Mouse (Mus musculus) liver, embryonic 12.5 days (tissue): Measurements from ENCODE around the gene Ap1g2. TPM values are rescaled to one million over a fixed set of nuclear protein-coding genes. Genes with fewer than 3 reads are reported as not detected.

Experiments used
- ATAC-seq: fragments of 200-750 bp; cut with Nextera tagmentation; 2 replicates; pipeline ENCODE4 v1.8.0; 2017; ENCODE audit warnings: moderate number of reproducible peaks, mild to moderate bottlenecking, moderate library complexity
- H3K27ac ChIP-seq: fragments of 300-500 bp; sonication (generic); 2 replicates; pipeline ENCODE4 v1.5.1; 2016; ENCODE audit warnings: mild to moderate bottlenecking
- H3K27me3 ChIP-seq: fragments of 300-500 bp; sonication (generic); replicated peaks from 2 replicates; pipeline ENCODE4 v1.6.1; 2016; ENCODE audit warnings: mild to moderate bottlenecking, moderate library complexity
- H3K36me3 ChIP-seq: fragments of 300-500 bp; sonication (generic); 2 replicates; pipeline ENCODE4 v1.6.1; 2016; ENCODE audit warnings: mild to moderate bottlenecking, moderate library complexity
- H3K4me1 ChIP-seq: fragments of 300-500 bp; sonication (generic); 2 replicates; pipeline ENCODE4 v1.6.1; 2016
- H3K4me2 ChIP-seq: fragments of 300-500 bp; sonication (generic); 2 replicates; pipeline ENCODE4 v1.6.1; 2016; ENCODE audit warnings: mild to moderate bottlenecking, moderate library complexity
- H3K4me3 ChIP-seq: fragments of 300-500 bp; sonication (generic); 2 replicates; pipeline ENCODE4 v1.5.1; 2016; ENCODE audit warnings: mild to moderate bottlenecking, moderate library complexity
- H3K9ac ChIP-seq: fragments of 300-500 bp; sonication (generic); 2 replicates; pipeline ENCODE4 v1.6.1; 2016; ENCODE audit warnings: mild to moderate bottlenecking, moderate library complexity
- H3K9me3 ChIP-seq: fragments of 300-500 bp; sonication (generic); replicated peaks from 2 replicates; pipeline ENCODE4 v1.6.1; 2016; ENCODE audit warnings: mild to moderate bottlenecking, moderate library complexity
- WGBS: fragments of 180-500 bp; shearing (Covaris S2); methylation state at CpG from one replicate; pipeline ENCODE4 v1.1.7; 2016; ENCODE audit not compliant: insufficient replicate concordance; 5-methylcytosine and 5-hydroxymethylcytosine counted together
- polyA plus RNA-seq: library from polyadenylated mRNA; unstranded; fragments of >200 nt; fragmentation: Nextera tagmentation; extraction: Ambion mirVana; gene quantifications from 2 replicates; pipeline ENCODE4 v1.2.1, GENCODE M21; 2016

Gene Ap1g2
- polyA plus RNA-seq, 1 experiment from 2014 or later, result 34.0 TPM

DNA sequence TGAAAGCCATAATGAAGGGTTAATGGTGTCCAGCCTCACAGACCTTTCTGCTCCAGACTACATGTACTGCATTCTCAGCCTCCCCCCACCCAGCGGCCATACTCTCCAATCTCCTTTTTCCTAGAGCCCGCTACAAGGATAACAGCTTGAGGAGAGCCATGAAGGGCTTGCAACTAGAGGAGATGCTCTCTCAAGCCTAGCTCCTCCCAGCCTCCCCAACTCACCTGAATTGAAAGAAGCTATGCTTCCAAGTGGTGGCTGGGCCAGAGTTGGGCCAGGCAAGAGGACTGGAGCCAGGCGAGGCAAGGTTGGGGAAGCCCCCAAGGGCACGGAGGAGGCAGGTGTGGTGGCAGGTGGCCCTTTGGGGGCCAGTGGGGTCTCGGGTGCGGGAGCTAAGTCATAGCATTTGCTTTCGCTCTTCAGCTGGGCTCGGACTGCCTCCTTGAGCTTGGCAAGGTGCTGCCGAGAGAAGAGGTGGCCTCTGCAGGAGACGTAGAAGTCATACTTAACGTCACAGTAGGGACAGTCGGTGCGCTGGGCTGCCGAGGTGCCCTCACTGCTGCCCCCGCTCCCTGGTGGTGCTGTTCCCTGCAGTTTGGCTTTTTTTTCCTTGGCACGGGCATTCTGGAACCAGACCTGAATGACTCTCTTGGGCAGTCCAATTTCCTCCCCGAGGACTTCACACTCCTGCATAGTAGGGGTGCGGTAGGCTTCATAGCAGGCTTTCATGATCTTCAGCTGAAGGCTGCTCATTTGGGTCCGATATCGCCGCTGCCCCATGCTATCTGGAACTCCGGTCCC is 42.6 kb downstream of the Ap1g2 start:
- WGBS, result 72% methylated on average over 22 of the region's 22 CpGs
- Histone ChIP-seq H3K36me3 (peaks cover 12% of the 10 kb centered on the region), H3K27ac (peak overlapping the region; percentile 92), H3K4me3 (peak overlapping the region; percentile 72), H3K9ac (peak overlapping the region; percentile 90), H3K27me3 (peaks cover 28% of the 10 kb centered on the region), H3K4me1 (peaks cover 71% of the 10 kb centered on the region), H3K9me3 (no peaks in the 10 kb centered on the region), H3K4me2 (peak overlapping the region; percentile 89)
- ATAC-seq, result no peak

DNA sequence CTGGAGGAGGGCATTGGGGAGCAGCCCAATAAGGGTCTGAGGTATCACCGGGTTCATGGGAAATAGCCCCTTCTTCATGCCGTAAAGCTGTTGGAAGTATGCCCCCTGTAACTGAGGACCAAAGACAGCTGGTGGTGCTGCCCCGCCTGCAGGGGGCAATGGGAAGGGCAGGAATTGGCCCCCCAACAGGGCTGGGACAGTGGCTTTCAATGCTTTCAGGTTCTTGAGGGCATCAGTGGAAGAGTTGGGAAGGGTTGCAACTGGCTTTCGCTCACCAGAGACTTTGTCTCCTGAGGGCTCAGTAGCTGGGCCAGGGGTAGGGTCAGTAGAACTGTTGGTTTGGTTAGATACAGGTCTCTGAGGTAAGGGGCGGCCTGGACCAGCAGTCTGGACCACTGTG is 43.3 kb downstream of the Ap1g2 start:
- peak overlapping the region; percentile 92 for H3K27ac ChIP-seq
- peak; percentile 21; the same call in 1 of the 2 replicates for ATAC-seq

DNA sequence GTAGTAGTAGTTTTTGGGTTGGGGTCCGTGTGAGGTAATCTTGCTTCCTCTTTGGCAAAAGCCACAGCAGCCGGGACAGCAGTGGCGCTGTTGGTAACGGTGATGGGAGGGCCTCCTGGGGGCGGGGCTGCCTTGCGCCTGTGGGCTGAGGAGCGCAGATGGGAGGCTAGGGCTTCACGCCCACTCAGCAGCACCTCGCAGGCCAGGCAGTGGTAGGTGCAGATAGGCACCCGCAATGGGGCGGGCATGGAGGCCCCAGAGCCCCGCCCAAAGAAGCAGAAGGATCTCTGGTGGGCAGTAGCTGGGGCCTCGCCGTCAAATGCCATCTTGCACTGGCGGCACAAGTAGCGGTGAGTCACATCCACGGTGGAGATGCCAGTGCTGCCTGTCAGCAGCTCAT is 43.8 kb downstream of the Ap1g2 start:
- Histone ChIP-seq H3K27ac (peak overlapping the region; percentile 92), H3K27me3 (peaks cover 28% of the 10 kb centered on the region), H3K4me1 (peaks cover 83% of the 10 kb centered on the region), H3K9me3 (no peaks in the 10 kb centered on the region), H3K4me3 (peak overlapping the region; percentile 72), H3K4me2 (peak overlapping the region; percentile 89), H3K9ac (peak overlapping the region; percentile 90), H3K36me3 (peaks cover 8% of the 10 kb centered on the region)
- WGBS, result 6% methylated on average over 17 of the region's 17 CpGs
- ATAC-seq, result peak; percentile 99

More for the DNA sequence above, 43.3 kb downstream of the Ap1g2 start:
- WGBS, result 56% methylated on average over 5 of the region's 5 CpGs
- Histone ChIP-seq H3K27me3 (peaks cover 28% of the 10 kb centered on the region), H3K4me3 (peak overlapping the region; percentile 72), H3K4me1 (peaks cover 78% of the 10 kb centered on the region), H3K36me3 (peaks cover 11% of the 10 kb centered on the region), H3K9me3 (no peaks in the 10 kb centered on the region), H3K4me2 (peak overlapping the region; percentile 89), H3K9ac (peak overlapping the region; percentile 90)

DNA sequence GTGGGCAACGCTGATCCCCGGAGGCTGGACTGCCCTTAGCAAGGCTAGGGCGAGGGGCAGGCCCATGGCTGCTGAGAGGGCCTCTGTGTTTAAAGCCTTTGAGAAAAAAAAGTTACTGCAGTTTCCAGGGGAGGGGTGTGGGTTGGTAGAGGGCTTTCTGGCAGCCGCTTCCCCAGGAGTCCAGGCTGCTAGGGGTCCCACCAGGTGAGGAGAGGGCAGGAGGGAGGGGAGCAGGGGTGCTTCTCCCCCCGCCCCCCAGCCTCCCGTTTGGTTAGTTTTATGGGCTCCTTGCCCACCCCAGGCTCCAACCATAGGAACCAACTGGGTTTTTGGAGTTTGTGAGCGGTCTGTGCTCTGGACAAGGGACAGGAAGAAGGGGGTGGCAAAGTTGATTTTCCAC is 44.5 kb downstream of the Ap1g2 start:
- no peak for ATAC-seq
- H3K4me2 ChIP-seq, result peak overlapping the region; percentile 89
- H3K27me3 ChIP-seq, result peaks cover 28% of the 10 kb centered on the region
- H3K4me3 ChIP-seq, result no peak overlapping the region
- peak overlapping the region; percentile 92 for H3K27ac ChIP-seq
- peak overlapping the region; percentile 90 for H3K9ac ChIP-seq
- peaks cover 84% of the 10 kb centered on the region for H3K4me1 ChIP-seq
- 53% methylated on average over 7 of the region's 7 CpGs for WGBS
- peaks cover 8% of the 10 kb centered on the region for H3K36me3 ChIP-seq
- H3K9me3 ChIP-seq, result no peaks in the 10 kb centered on the region

DNA sequence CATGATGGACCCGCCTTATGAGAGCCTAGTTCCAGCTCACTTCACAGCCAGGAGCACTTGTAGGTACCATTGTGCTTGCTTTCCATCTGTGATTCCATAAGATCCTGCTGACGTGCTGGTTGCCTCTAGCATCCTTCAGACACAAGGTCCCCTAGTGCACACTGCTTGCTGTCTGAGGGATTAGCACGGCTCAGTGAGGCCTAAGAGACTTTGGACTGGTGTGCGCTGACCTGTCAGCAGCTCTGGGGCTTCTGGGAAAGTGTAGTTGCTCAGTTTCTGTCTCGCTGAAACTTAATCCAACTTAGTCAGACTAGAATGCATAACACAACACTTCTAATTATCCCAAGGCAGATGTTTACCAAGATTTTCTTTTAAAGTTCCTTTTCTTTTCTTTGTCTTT is 46.5 kb downstream of the Ap1g2 start:
- H3K4me2 ChIP-seq, result no peak overlapping the region
- peak overlapping the region; percentile 84 for H3K27ac ChIP-seq
- no peaks in the 10 kb centered on the region for H3K36me3 ChIP-seq
- peaks cover 85% of the 10 kb centered on the region for H3K4me1 ChIP-seq
- no peak overlapping the region for H3K9ac ChIP-seq
- peaks cover 14% of the 10 kb centered on the region for H3K27me3 ChIP-seq
- no peaks in the 10 kb centered on the region for H3K9me3 ChIP-seq
- ATAC-seq, result no peak
- no peak overlapping the region for H3K4me3 ChIP-seq
- whole genome bisulfite sequencing, result 80% methylated on average over 5 of the region's 5 CpGs

DNA sequence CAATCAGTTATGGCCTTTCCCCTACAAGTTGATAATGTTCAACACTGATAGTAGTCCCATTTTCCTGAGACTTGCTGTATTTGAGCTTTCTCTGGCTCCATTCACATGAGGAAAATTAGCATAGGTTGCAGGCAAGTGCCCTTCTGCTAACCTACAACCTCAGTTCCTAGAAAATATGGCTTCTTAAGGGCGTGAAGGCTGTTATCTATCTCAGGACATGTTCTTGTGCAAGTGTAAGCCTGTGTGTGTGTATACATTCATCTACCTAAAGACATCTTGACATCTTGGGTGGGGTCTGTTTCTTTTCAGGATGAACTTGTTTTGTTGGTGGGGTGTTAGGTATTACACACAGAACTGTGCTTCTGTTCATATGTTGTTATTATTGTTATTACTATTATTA is 47.4 kb downstream of the Ap1g2 start:
- Histone ChIP-seq H3K9ac (no peak overlapping the region), H3K27ac (peak overlapping the region; percentile 84), H3K4me1 (peaks cover 75% of the 10 kb centered on the region), H3K9me3 (no peaks in the 10 kb centered on the region), H3K4me3 (no peak overlapping the region), H3K27me3 (peaks cover 10% of the 10 kb centered on the region), H3K36me3 (no peaks in the 10 kb centered on the region), H3K4me2 (peak overlapping the region; percentile 24)
- peak; percentile 61 for ATAC-seq
- 20% methylated on average over 1 of the region's 1 CpGs for WGBS

DNA sequence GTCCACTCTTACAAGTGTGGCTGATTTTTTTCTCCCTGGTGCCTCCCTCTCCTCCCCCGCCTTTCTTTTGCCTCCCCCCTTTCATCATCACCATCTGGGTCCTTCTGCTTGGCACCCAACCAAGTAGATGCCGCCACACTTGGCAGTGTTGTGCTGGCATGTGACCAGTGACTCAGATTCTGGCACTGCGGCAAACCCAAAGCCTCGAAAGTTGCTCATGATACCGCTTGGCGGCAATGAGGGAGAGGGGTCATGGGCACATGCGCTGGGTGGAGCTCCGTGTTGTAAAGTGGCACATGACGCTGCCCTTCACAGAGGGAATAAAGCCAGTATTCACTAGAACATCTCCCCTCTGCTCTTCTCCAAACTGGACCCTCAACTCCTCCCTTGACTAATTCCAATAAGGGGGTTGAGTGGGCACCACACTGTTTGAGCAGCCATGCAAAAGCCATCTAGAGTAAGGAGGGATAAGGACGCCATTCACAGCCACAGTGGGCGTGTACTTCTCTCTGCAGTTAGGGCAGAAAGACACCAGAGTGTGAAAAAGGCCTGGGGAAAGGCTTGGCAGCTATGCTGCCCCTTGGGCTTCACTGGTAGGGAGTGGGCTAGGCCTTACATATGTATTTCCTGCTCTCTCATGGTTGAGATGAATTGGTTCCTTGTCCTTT is 51.1 kb downstream of the Ap1g2 start:
- WGBS, result 76% methylated on average over 11 of the region's 11 CpGs
- no peak overlapping the region for H3K4me2 ChIP-seq

DNA sequence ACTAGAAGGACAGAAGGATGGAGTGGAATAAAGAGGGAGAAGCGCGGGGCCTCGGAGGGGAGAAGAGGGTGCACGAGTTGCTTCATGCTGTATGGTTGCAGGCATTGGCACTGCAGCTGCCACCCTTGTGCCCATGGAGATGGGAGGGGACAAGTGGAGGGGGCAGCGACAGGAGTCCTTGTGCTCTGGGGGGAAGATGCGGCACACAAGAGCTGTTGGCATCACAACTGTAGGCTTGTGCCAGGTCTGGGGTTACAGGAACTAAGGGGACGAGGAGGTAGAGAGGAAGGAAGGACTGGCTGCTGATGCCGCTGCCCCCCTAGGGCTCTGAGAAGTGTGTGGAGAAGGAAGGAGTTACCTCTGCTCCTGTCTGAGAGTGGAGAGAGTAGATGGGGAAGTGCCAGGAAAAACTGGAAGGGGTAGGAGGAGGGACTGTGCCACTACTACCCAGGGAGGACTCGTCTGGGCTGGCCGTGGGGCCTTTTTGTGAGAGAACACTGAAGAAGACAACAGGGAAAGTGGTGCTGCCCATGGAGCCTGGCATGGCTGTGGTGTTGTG is 52.1 kb downstream of the Ap1g2 start:
- H3K4me1 ChIP-seq, result peaks cover 31% of the 10 kb centered on the region
- H3K36me3 ChIP-seq, result no peaks in the 10 kb centered on the region
- H3K4me2 ChIP-seq, result no peak overlapping the region
- 71% methylated on average over 10 of the region's 10 CpGs for WGBS
- no peaks in the 10 kb centered on the region for H3K9me3 ChIP-seq
- no peak overlapping the region for H3K27ac ChIP-seq
- ATAC-seq, result no peak
- no peak overlapping the region for H3K4me3 ChIP-seq
- H3K27me3 ChIP-seq, result peaks cover 20% of the 10 kb centered on the region
- H3K9ac ChIP-seq, result no peak overlapping the region

More for the DNA sequence above, 51.1 kb downstream of the Ap1g2 start:
- Histone ChIP-seq H3K4me3 (no peak overlapping the region), H3K27me3 (peaks cover 20% of the 10 kb centered on the region), H3K27ac (no peak overlapping the region), H3K9me3 (no peaks in the 10 kb centered on the region), H3K36me3 (no peaks in the 10 kb centered on the region), H3K4me1 (peaks cover 39% of the 10 kb centered on the region), H3K9ac (no peak overlapping the region)
- ATAC-seq, result no peak

DNA sequence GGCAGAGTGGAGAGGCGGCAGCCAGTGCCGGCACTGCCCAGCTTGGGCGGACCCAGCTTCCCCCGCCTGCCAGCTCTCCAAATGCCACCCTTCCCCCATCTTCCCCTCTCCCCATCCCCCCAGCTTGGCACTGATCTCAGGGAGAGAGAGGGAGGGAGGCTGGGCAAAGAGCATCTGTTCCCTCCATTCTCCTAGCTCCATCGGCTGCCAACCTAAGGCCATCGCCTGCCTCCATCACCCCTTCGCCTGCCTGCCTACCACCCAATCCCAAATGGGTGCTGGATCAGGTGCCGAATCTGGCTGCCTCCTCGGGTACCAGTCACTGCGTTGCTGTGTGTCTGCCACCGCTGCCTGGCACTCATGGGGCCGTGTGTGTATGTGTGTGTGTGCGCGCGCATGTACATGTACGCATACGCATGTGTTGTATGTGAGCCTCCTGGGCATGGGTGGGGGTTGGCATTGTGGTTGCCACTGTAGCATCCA is 52.6 kb downstream of the Ap1g2 start:
- H3K4me3 ChIP-seq, result no peak overlapping the region
- no peaks in the 10 kb centered on the region for H3K36me3 ChIP-seq
- no peak for ATAC-seq
- no peak overlapping the region for H3K27ac ChIP-seq
- no peak overlapping the region for H3K4me2 ChIP-seq
- H3K27me3 ChIP-seq, result peaks cover 20% of the 10 kb centered on the region
- no peak overlapping the region for H3K9ac ChIP-seq
- WGBS, result 77% methylated on average over 17 of the region's 17 CpGs
- H3K9me3 ChIP-seq, result no peaks in the 10 kb centered on the region
- peaks cover 25% of the 10 kb centered on the region for H3K4me1 ChIP-seq

DNA sequence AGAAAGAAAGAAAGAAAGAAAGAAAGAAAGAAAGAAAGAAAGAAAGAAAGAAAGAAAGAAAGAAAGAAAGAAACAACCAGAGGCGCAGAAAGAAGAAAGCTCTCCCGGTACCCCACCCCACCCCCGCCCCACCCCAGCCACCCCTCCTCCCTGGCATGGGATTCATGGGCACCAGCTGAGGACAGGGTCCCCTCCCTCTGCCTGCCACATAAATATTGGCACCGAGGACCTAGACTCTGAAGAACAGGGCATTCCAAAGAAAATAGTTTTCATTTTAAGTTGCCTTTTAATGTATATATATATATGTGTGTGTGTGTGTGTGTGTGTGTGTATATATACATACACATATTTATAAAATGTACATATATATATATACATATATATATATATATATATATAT is 53.3 kb downstream of the Ap1g2 start:
- Histone ChIP-seq H3K27me3 (peaks cover 20% of the 10 kb centered on the region), H3K36me3 (no peaks in the 10 kb centered on the region), H3K9ac (no peak overlapping the region), H3K9me3 (no peaks in the 10 kb centered on the region), H3K27ac (no peak overlapping the region), H3K4me2 (no peak overlapping the region), H3K4me1 (peaks cover 18% of the 10 kb centered on the region), H3K4me3 (no peak overlapping the region)
- 82% methylated on average over 4 of the region's 4 CpGs for WGBS
- no peak for ATAC-seq

DNA sequence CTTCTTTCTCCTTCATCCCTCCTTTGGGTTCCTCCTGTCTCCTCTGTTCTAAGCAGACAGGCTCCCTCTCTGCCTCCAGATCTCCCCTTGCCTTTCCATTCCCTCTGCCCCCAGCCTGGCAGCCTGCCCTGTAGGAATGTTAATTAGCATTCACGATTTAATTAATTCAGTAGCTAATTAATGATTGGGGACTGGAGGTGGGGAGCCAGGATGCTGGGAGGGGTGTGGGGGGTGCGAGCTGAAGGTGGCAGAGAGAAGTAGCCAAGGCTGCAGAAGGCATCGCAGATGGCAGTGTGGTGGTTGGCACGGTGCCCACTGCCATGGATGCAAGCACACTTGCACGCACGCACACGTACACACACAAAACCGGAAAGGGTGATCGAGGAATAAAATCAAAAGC is 53.9 kb downstream of the Ap1g2 start:
- no peak for ATAC-seq
- Histone ChIP-seq H3K36me3 (no peaks in the 10 kb centered on the region), H3K9ac (no peak overlapping the region), H3K9me3 (no peaks in the 10 kb centered on the region), H3K27ac (no peak overlapping the region), H3K27me3 (peaks cover 20% of the 10 kb centered on the region), H3K4me2 (no peak overlapping the region), H3K4me1 (peaks cover 13% of the 10 kb centered on the region), H3K4me3 (no peak overlapping the region)
- 78% methylated on average over 9 of the region's 9 CpGs for WGBS
